Mouse (Mus musculus): ENCODE measurements around the gene Clstn1. TPM values are rescaled to one million over a fixed set of nuclear protein-coding genes. Genes with fewer than 3 reads are reported as not detected.

The Clstn1 gene
- polyA plus RNA-seq, 1 experiment, result 17.2 TPM

- TF ChIP-seq POLR2A (IDR thresholded peaks at IDR 0.05; ENCODE audit: low read depth, low read length) (no peak), CTCF (IDR thresholded peaks at IDR 0.05; ENCODE audit: extremely low read depth, insufficient read depth, insufficient read length, insufficient replicate concordance) (no peak)
- Histone ChIP-seq H3K4me1 (ENCODE audit: control insufficient read depth, insufficient read depth, insufficient read length) (no peaks in the 10 kb centered on the region), H3K4me3 (ENCODE audit: extremely low read depth, insufficient read depth, insufficient read length) (no peak overlapping the region), H3K27me3 (ENCODE audit: control insufficient read depth, insufficient read depth, low read length) (no peaks in the 10 kb centered on the region), H3K36me3 (ENCODE audit: control insufficient read depth, insufficient read depth, low read length) (no peaks in the 10 kb centered on the region), H3K27ac (ENCODE audit: insufficient read depth, low read length) (no peak overlapping the region)
- 68% methylated on average over 7 of the region's 7 CpGs for WGBS
- no peak for DNase-seq (ENCODE audit: low read depth in 1 of 2, low spot score in 2 of 2)
Observed at GRCm38 (mm10) chr4:149578831-149579230, 7.4 kb upstream of the Clstn1 start.

- H3K4me1 ChIP-seq (ENCODE audit: control insufficient read depth, insufficient read depth, insufficient read length), result peaks cover 11% of the 10 kb centered on the region
- H3K27ac ChIP-seq (ENCODE audit: insufficient read depth, low read length), result no peak overlapping the region
- H3K4me3 ChIP-seq (ENCODE audit: extremely low read depth, insufficient read depth, insufficient read length), result no peak overlapping the region
- H3K36me3 ChIP-seq (ENCODE audit: control insufficient read depth, insufficient read depth, low read length), result no peaks in the 10 kb centered on the region
- TF ChIP-seq POLR2A (IDR thresholded peaks at IDR 0.05; ENCODE audit: low read depth, low read length) (no peak), CTCF (IDR thresholded peaks at IDR 0.05; ENCODE audit: extremely low read depth, insufficient read depth, insufficient read length, insufficient replicate concordance) (no peak)
- DNase-seq (ENCODE audit: low read depth in 1 of 2, low spot score in 2 of 2), result no peak
- WGBS, result 82% methylated on average over 8 of the region's 8 CpGs
- H3K27me3 ChIP-seq (ENCODE audit: control insufficient read depth, insufficient read depth, low read length), result peaks cover 20% of the 10 kb centered on the region
Observed at GRCm38 (mm10) chr4:149585236-149585635, 1.0 kb upstream of the Clstn1 start.

- no peak for DNase-seq (ENCODE audit: low read depth in 1 of 2, low spot score in 2 of 2)
- Histone ChIP-seq H3K27ac (ENCODE audit: insufficient read depth, low read length) (no peak overlapping the region), H3K27me3 (ENCODE audit: control insufficient read depth, insufficient read depth, low read length) (peaks cover 20% of the 10 kb centered on the region), H3K36me3 (ENCODE audit: control insufficient read depth, insufficient read depth, low read length) (no peaks in the 10 kb centered on the region), H3K4me3 (ENCODE audit: extremely low read depth, insufficient read depth, insufficient read length) (peak overlapping the region; percentile 63), H3K4me1 (ENCODE audit: control insufficient read depth, insufficient read depth, insufficient read length) (peaks cover 11% of the 10 kb centered on the region)
- TF ChIP-seq POLR2A (IDR thresholded peaks at IDR 0.05; ENCODE audit: low read depth, low read length), result no peak
- TF ChIP-seq CTCF (IDR thresholded peaks at IDR 0.05; ENCODE audit: extremely low read depth, insufficient read depth, insufficient read length, insufficient replicate concordance), result no peak
- 3% methylated on average over 72 of the region's 72 CpGs for WGBS
Observed at GRCm38 (mm10) chr4:149586783-149587595, 721 bp downstream of the Clstn1 start.

GRCm38 (mm10) chr4:149587596-149588168 lies 1.4 kb downstream of the Clstn1 start:
- peaks cover 20% of the 10 kb centered on the region for H3K27me3 ChIP-seq (ENCODE audit: control insufficient read depth, insufficient read depth, low read length)
- no peak overlapping the region for H3K4me3 ChIP-seq (ENCODE audit: extremely low read depth, insufficient read depth, insufficient read length)
- H3K4me1 ChIP-seq (ENCODE audit: control insufficient read depth, insufficient read depth, insufficient read length), result peaks cover 11% of the 10 kb centered on the region
- no peak for DNase-seq (ENCODE audit: low read depth in 1 of 2, low spot score in 2 of 2)
- H3K36me3 ChIP-seq (ENCODE audit: control insufficient read depth, insufficient read depth, low read length), result no peaks in the 10 kb centered on the region
- 31% methylated on average over 24 of the region's 24 CpGs for WGBS
- H3K27ac ChIP-seq (ENCODE audit: insufficient read depth, low read length), result no peak overlapping the region
- no peak for TF ChIP-seq CTCF (IDR thresholded peaks at IDR 0.05; ENCODE audit: extremely low read depth, insufficient read depth, insufficient read length, insufficient replicate concordance)
- TF ChIP-seq POLR2A (IDR thresholded peaks at IDR 0.05; ENCODE audit: low read depth, low read length), result no peak

GRCm38 (mm10) chr4:149590200-149590599 lies 3.9 kb downstream of the Clstn1 start:
- H3K36me3 ChIP-seq (ENCODE audit: control insufficient read depth, insufficient read depth, low read length), result no peaks in the 10 kb centered on the region
- H3K4me3 ChIP-seq (ENCODE audit: extremely low read depth, insufficient read depth, insufficient read length), result no peak overlapping the region
- no peak overlapping the region for H3K27ac ChIP-seq (ENCODE audit: insufficient read depth, low read length)
- H3K27me3 ChIP-seq (ENCODE audit: control insufficient read depth, insufficient read depth, low read length), result peaks cover 20% of the 10 kb centered on the region
- TF ChIP-seq CTCF (IDR thresholded peaks at IDR 0.05; ENCODE audit: extremely low read depth, insufficient read depth, insufficient read length, insufficient replicate concordance) (no peak), POLR2A (IDR thresholded peaks at IDR 0.05; ENCODE audit: low read depth, low read length) (no peak)
- WGBS, result 54% methylated on average over 1 of the region's 1 CpGs
- DNase-seq (ENCODE audit: low read depth in 1 of 2, low spot score in 2 of 2), result no peak
- H3K4me1 ChIP-seq (ENCODE audit: control insufficient read depth, insufficient read depth, insufficient read length), result peaks cover 11% of the 10 kb centered on the region

GRCm38 (mm10) chr4:149591486-149591885 lies 5.2 kb downstream of the Clstn1 start:
- Histone ChIP-seq H3K27ac (ENCODE audit: insufficient read depth, low read length) (no peak overlapping the region), H3K27me3 (ENCODE audit: control insufficient read depth, insufficient read depth, low read length) (peaks cover 11% of the 10 kb centered on the region), H3K4me1 (ENCODE audit: control insufficient read depth, insufficient read depth, insufficient read length) (peaks cover 8% of the 10 kb centered on the region), H3K36me3 (ENCODE audit: control insufficient read depth, insufficient read depth, low read length) (no peaks in the 10 kb centered on the region), H3K4me3 (ENCODE audit: extremely low read depth, insufficient read depth, insufficient read length) (no peak overlapping the region)
- TF ChIP-seq POLR2A (IDR thresholded peaks at IDR 0.05; ENCODE audit: low read depth, low read length) (no peak), CTCF (IDR thresholded peaks at IDR 0.05; ENCODE audit: extremely low read depth, insufficient read depth, insufficient read length, insufficient replicate concordance) (no peak)
- WGBS, result 88% methylated on average over 2 of the region's 2 CpGs
- no peak for DNase-seq (ENCODE audit: low read depth in 1 of 2, low spot score in 2 of 2)
